Mouse (Mus musculus) adrenal gland, postnatal 10 days (tissue): ENCODE measurements around the gene Tescl. TPM values are rescaled to one million over a fixed set of nuclear protein-coding genes. Genes with fewer than 3 reads are reported as not detected.

Experiments
- DNase-seq: peaks from one replicate; pipeline ENCODE4 v3.0.0; 2021; ENCODE audit warnings: mixed read lengths
- long read RNA-seq, 2 experiments: library from polyadenylated mRNA; stranded (forward); transcript quantifications; one replicate each; pipeline ENCODE4 v2.0.0; 2021
- total RNA-seq, 2 experiments: library from RNA; stranded (reverse); gene quantifications; 2 replicates each; pipeline ENCODE4 v1.2.3; 2021

The Tescl gene
- under 1 TPM; 0.36 to 0.42 TPM for total RNA-seq
- long read RNA-seq, experiment 1, result 0 reads
- long read RNA-seq, experiment 2, partial matches to known transcripts, result 0 of 1 reads
- long read RNA-seq, experiment 2, other reads (novel, unspliced or antisense), result 0 of 1 reads

DNA sequence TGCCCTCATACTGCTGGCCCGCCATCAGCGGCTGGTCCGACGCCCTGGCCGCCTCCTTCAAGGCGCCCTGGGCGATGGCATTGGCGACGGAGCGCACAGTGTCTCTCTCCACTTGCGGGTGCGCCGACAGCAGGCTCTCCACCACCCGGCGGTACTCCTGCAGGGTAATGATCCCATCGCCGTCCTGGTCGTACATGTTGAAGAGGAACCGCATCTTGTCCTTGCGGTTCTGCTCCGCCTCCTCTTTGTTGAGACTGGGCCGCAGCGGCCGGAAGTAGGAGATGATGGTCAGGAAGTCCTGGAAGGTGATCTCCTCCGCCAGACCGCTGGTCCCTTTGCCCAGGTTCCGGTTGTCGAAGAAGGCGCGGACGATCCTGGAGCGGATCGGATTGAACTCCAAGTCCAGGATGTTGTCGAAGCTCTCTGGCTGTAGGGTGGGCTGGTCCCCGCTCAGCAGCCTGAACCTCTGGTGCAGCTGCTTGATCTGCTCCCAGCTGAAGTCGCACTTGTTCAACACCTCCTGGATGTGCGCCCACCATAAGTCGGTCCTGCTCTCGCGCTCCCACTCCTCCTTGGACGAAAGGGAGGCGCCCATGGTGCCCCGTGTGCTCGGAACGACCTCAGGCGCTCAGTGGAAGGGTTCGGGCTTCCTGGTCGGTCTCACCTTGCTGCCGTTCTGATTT lies at the start of gene Tescl:
Gene Tescl, minus strand, starts transcription at position 633 of the 683 bp plus-strand sequence.
- DNase-seq, result peak; percentile 12

DNA sequence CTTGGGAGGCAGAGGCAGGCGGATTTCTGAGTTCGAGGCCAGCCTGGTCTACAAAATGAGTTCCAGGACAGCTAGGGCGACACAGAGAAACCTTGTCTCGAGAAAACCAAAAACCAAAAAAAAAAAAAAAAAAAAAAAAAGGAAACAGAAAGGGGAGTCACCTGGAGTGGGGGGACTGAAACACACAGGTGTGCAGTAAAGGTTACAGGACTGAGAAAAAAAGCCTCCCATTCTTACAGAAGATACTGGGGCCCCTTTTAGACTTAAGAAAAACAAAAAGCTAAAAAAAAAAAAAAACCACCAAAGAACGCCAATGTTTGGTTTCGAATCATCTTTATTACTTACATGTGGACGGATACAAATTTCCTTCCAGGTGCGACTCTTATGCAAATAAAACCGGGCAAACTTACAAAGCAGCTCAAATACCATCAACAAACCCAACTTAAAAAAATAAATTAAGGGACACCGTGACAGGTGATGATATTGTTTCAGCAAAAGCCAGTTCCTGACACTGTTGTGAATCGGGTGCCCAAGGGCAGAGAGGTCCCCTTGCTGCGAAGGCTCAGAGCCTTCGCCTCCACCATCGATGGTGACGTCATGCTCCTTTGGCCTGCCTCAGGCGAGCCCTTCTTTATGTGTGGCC lies 49.1 kb upstream of the Tescl start:
- no peak for DNase-seq

DNA sequence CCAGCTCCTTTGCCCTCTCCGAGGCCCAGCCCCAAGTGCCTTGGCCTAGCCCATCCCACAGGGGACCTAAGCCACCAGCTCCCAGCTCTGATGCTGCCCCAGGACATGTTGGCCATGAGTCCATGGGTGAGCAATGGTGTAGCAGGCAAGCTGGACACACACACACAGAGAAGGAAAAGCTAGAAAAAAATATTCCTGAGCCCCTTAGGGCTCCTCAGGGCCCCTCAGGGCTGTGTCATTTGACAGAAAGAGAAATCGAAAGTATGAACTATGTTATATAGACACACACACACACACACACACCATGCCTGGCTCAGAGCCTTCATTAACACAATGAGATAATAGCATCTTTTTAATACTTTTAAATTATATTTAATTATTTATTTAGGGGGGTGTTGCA lies 46.6 kb upstream of the Tescl start:
- no peak for DNase-seq

DNA sequence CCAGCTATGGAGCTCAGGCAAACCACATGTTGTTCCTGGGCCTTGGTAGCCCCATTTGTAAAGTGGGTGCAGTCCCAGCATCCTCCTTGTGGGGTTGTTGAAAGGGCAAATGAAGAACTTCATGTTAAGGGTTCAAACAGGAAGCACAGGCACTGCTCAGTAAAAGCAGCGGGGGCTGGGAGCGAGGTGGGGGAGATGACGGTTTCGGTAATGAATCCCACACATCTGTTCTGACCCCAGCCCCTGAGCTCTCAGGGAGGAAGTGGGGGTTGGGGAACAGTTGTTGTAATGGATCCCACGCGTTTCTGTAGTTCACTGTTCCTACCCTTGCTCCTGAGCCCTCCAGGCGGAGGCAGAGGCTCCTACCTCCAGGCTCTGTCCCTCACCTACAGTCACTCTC lies 46.2 kb upstream of the Tescl start:
- DNase-seq, result no peak

DNA sequence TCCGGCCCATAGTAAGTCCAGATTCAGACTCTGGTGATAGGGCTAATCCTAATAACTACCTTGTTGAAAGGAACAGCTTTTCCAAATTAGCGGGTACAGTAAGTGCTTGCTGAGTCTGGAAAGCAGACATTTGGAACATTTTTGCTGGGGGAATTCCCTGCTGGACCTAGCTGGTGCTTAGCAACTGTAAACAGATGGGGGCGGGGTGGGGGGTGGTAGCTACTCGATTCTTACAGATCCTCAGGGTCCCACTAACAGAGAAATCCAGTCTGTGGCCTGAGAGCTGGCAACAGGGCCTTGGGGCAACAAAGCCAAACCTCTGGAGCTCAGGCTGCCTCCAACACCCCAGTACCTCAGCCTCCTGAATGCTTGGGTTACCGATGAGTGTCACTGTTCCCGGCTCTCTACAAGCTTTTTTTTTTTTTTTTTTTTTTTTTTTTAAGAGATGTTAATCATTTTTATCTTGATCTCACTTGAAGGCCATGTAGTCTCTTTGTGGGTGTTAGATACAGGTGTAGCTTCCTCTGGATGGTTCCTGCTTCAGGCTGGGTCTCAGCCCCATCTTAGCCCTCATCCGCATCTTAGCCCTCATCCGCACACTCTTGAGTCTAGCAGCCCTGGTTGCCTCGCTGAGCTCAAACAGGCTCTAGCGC lies 44.4 kb upstream of the Tescl start:
- no peak for DNase-seq

DNA sequence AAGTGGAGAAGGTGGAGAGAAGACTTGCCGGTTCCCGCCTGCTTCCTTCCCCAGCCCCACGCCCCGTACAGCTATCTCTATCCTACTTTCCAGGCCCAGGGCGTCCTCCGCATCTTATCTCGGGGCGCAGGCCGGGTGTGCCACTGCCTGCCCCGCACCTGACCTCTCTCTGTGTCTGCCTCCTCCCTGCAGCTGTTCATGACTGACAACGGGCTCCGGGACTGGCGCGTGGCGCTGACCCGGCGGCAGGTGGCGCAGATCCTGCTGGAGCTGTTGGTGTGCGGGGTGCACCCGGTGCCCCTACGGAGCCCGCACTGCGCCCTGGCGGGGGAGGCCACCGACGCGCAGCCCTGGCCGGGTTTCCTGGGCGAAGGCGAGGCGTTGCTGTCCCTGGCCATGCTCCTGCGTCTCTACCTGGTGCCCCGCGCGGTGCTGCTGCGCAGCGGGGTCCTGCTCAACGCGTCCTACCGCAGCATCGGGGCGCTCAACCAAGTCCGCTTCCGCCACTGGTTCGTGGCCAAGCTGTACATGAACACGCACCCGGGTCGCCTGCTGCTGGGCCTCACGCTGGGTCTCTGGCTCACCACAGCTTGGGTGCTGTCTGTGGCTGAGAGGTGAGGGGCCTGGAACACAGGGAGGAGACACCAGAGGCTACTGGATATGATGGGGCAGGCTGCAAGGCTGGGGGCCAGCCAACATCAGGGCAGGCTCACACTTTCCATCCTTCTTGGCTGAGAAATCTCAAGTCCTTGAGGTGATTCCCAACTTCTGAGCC lies 43.5 kb upstream of the Tescl start:
- DNase-seq, result peak; percentile 67

DNA sequence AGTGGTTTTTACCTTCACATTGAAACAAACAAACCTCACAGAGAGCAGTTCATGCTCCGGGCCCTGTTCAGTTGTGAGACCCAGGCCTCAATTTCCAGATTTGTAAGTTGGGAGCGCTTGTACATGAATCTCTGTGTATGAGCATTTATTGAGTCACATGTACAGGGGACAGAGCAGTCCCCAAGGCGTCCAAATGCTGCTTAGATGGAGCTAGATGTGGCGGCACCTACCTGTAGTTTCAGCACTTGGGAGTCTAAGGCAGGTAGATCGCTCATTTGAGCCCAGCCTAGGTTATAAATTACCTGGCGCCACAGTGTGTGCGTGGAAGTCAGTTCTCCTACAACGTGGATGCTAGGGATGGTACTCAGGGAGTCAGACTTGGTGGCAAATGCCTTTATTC lies 42.7 kb upstream of the Tescl start:
- DNase-seq, result no peak

DNA sequence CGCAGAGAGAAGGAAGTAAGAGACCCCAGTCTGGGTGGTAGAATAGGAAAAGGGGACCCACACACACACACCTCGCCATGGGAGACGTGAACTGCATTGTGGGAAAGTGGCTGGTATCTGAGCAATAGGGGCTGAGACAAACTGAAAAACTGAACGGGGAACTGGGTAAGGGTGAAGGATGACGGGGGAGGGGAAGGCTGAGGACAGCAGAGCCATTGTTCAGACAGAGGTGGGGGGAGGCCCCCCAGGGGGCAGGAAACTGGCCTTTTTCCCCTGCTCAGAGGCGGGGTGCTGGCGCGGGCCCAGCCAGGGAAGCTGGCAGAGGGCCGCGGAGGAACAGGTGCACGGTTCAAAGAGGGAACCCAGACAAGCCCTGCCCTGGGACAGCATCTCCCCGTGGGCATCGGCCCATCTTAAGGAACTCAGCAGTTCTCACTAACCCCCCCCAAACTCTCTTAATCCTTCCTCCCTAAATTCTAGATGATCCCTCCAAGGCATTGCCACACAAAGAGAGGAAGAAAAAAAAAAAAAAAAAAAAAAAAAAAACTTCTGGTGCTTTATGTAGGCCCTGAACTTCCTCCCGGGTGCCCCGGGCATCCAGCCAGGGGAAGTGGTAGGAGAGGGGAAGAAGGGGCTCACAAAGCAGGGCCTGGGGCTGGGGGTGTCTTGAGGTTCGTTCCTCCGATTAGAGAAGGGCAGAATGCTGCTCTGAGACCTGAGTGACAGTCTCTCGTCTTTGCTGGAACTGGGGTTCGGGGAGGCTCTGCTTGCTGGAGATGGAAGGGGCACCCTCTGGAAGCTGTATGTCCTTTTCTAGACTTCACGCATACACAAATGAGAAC lies 40.0 kb upstream of the Tescl start:
- peak; percentile 38 for DNase-seq

DNA sequence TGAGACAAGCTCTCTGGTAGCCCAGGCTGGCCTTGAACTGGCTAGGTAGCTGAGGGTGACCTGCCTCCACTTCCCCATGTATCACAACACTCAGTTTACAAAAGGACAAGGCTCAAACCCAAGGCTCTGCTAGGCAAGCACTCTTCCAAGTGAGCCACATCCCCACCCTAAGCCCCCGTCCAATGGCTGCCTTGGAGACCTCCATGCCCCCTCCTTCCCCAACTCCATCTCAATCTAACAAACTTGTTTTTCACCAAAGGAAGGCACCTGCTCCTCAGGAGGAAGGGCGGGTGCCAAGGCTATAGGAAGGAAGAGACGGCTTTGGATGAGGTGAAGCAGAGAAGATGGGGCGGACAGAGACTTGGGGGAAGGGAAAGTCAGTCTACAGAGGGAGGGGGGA lies 39.0 kb upstream of the Tescl start:
- DNase-seq, result no peak

DNA sequence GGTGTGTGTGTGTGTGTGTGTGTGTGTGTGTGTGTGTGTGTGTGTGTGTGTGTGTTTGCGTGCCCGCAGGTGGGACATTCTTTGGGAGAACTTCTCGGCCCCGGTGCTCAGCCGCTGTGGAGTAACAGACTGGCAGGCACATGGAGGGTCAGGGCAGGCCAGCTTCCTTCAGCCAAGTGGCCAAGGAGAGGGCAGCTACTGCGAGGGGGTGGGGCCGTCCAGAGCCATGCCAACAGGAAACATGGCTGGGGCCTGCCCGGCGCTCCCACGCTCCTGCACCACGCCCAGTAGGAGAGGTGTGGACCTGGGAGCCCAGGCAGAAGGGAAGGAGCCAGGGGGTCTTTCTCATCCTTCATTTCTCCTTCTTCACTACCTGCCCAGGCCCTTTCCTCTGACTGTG lies 38.6 kb upstream of the Tescl start:
- DNase-seq, result no peak

DNA sequence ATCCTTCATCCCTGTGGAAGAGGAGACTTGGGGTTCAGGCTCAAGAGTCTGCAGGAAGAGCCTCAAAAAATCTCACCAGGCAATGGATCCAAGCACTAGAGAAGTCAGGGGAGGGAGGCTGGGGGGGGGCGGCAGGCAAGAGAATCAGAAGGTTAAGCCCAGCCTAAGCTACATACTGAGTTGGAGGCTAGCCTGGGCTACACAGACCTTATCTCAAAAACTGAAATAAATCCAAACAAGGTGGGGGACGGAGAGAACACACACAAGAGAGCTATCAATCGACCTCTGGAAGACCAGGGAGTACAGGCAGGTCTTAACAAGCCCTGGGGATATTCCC lies 38.0 kb upstream of the Tescl start:
- no peak for DNase-seq

DNA sequence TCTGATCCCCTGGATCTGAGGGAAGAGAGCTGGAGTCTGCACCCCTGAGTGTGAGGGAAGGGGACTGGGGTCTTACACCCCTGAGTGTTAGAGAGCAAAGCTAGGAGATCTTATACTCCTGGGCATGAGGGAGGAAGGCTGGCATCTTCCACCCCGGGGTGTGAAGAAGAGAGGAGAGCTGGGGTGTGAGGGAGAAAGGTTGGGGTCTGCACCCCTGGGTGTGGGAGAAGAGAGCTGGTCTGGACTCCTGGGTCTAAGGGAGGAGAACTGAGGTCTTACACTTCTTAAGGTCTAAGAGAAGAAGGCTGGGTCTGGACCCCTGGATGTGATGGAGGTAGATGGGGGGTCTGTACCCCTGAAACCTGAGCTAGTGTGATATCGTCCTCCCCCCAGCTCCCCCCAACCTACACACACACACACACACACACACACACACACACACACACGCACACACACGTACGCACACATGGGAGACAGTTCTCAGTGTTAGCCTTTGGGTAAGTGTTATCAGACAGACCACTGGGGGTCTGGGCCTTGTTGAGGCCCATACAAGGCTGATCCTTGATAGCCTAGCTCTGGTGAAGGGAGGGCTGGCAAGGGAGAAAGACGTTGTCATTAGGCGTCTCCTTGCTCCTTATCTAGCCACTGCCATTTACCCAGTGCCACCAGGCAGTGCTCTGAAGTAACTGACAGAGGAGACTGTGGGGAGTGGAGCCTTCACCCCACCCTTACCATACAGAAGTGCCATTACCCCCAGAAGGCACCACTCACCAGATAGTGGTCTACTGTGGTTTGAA lies 37.5 kb upstream of the Tescl start:
- no peak for DNase-seq

DNA sequence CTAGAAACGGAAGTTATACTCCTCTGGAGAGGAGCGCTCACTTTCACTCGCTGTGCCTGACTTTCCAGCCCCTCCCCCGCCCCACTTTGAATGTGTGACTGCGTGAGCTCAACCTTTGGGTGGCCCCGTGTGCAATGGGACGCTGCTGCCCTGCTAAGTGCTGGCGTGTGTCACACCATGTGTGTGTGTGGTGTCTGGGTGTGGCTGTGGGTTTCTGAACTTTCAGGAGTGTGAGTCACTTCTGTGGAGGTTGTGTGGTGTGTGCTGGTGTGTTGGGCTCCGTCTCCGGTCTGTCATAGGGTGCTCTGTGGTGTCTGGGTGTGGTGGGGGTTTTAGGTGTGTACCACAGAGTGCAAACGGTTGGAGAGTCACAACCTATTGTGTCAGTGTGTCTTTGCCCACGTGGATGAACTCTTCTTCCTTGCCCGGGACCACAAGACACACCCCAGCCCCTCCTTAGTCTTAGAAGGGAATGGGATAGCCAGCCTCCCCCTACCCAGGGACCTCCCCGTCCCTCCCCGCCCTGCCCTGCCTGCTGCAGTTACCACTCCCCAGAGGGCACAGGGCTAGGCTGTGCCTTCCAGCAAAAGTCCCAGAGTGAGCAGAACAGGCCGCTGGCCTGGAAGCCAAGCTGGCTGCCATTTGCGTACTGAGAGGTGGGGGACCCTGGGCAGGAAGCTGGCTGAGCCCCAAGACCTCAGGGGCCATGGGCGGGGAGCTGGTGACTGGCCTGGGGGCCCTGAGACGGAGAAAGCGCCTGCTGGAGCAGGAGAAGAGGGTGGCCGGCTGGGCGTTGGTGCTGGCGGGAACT lies 36.2 kb upstream of the Tescl start, which contains the start of gene Kcnn4:
Gene Kcnn4, plus strand, starts transcription at position 533 of the 811 bp plus-strand sequence.
- no peak for DNase-seq

DNA sequence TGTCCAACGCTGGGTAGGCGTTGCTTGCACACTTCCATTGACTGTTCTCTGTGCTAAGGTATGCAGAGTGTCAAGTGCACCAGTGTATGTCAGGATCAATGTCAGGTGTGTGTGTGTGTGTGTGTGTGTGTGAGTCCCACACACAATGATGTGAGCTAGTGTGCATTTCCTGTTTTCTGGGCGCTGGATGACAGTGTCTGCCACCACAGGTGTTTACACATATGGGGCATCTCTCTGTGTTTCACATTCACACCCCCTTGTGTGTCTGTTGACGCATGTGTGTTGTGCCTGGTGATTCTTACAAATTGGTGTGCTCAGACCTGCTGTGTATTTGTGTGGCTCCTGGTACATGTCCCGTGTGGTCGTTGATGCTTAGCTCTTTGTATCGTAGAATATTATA lies 35.2 kb upstream of the Tescl start:
- no peak for DNase-seq

DNA sequence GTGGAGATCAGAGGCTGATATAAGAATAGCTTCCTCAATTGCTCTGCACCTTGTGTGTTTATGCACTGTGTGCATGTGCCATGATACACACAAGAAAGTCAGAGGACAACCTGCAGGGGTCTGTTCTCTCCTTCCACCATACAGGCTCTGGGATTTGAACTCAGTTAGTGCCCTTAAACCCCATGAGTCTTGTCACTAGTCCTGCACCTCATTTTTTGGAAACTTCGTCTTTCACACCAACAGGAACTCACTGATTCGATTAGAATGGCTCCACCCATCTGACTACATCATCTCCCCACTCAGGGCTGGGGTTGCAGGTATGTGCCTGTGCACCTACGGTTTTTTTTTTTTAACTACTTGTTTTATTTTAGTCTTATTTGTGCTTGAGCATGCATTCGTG lies 34.5 kb upstream of the Tescl start:
- no peak for DNase-seq

DNA sequence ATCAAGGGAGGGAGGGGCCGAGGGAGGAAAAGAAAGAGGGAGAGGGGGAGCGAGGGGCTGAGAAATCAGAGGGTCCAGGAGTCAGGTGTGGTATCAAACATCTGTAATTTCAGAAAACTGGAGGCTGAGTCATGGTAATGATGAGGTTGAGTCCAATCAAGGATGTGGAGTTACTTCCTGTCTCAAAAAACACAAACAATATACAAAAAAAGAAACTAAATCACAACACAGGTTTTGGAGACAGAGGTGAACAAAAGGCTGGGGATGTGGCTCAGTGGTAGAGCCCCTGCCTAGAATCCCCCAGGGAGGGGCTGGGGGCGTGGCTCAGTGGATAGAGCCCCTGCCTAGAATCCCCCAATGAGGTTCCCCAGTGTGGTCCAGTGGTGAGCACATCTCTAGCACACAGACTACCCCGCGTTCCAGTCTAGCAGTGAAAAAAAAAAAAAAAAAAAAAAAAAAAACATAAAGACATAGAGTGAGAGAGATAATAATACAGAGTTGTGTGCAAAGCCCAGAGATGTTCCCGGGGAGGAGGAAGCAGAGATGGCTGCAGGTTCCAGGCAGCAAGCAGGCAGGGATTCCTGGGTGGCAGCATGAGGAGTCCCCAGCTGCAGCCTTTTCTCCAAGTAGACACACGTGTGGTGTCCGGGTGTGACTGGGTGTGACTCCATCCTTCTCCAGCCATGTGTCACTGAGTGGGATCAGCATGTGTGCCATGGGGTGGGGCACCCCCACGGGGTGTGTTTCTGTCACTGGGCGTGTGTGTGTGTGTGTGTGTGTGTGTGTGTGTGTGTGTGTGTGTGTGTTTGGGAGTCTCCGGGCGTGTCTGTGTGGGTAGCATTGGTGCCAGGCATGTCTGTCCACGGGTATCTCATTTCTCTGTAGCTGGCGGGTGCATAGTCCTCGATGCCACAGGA lies 33.2 kb upstream of the Tescl start:
- no peak for DNase-seq

DNA sequence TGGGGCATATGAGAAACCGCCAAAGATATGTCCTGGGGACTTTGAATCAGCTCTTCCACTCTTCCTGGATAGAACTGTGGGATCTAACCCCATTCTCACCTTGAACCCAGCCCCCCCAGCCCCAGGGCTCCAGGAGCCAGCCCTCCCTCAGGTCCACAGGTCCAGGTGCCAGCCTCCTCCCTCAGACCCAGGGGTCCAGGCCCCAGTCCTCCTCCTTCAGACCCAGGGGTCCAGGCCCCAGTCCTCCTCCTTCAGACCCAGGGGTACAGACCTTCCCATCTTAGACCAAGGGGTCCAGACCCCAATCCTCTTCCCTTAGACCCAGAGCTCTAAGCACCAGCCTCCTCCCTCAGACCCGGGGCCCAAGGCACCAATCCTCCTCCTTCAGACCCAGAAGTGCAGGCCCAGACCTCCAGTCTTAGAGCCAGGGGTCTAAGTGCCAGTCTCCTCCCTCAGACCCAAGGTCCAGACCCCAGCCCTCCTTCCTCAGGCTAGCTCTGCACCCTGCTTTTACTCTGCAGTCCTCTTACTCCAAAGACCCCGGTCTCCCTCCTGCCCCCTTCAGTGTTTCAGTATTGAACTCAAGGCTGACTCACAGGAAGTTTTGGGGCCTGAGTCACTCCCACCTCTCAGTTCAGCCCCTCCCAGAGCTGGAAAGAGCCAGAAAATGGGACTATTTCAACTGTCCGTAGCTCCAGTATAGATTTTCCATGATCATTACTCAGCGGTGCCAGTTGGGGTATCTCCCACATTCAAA lies 31.7 kb upstream of the Tescl start:
- DNase-seq, result no peak

DNA sequence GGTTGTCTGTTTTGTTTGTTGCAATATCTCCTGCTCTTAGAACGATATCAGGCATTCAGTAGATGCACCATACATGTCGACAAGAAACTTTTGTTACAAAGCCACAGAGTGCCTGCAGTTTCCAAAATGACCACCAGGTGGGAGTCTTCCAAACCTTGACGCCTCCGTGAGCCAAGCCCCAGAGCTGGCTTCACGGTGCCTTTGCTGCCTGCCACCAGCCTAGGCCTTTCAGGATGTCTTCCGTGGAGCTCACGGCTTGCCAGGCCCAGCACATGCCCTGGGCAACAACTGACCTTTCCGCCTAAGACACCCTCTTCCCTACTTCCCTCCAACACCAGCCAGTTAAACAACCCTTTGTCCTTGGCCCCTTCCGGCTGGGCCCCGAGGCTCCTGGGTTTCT lies 31.1 kb upstream of the Tescl start:
- DNase-seq, result peak; percentile 91
